Mouse (Mus musculus) liver, adult 2 months (tissue): ENCODE data around the gene Scd4.

ENCODE experiments used
- CTCF ChIP-seq: fragments of 200-500 bp; IDR thresholded peaks from 2 replicates; pipeline ENCODE4 v1.5.1; 2011; ENCODE audit warnings: low read depth, low read length, control low read depth
- POLR2A ChIP-seq: fragments of 200-500 bp; IDR thresholded peaks from 2 replicates; pipeline ENCODE4 v1.6.1; 2011; ENCODE audit warnings: low read length, control low read depth; ENCODE audit not compliant: insufficient read depth; ENCODE audit errors: extremely low read depth

GRCm38 (mm10) chr19:44314871-44315414, 17.9 kb upstream of the Scd4 start:
- TF ChIP-seq CTCF, result no peak
- TF ChIP-seq POLR2A, result no peak
